Mouse (Mus musculus) kidney, adult 2 months (tissue): ENCODE data around the gene Itgb5. TPM values are rescaled to one million over a fixed set of nuclear protein-coding genes. Genes with fewer than 3 reads are reported as not detected.

Experiments used
- DNase-seq: peaks from one replicate; pipeline ENCODE4 v3.0.0; 2021
- H3K27ac ChIP-seq: fragments of 200-500 bp; 2 replicates; pipeline ENCODE4 v1.5.1; 2012; ENCODE audit warnings: low read depth, low read length, control low read depth, inconsistent platforms; ENCODE audit not compliant: insufficient read depth
- H3K27me3 ChIP-seq: fragments of 200-500 bp; replicated peaks from 2 replicates; pipeline ENCODE4 v1.6.1; 2012; ENCODE audit warnings: mild to moderate bottlenecking, moderate library complexity, low read length, inconsistent platforms; ENCODE audit not compliant: control insufficient read depth, insufficient read depth
- H3K36me3 ChIP-seq: fragments of 200-500 bp; 2 replicates; pipeline ENCODE4 v1.6.1; 2012; ENCODE audit warnings: mild to moderate bottlenecking, moderate library complexity, low read length, inconsistent platforms; ENCODE audit not compliant: control insufficient read depth, insufficient read depth
- H3K4me1 ChIP-seq: fragments of 200-500 bp; 2 replicates; pipeline ENCODE4 v1.6.1; 2011; ENCODE audit warnings: low read length; ENCODE audit not compliant: control insufficient read depth, insufficient read depth
- H3K4me3 ChIP-seq: fragments of 200-500 bp; 2 replicates; pipeline ENCODE4 v1.5.1; 2011; ENCODE audit warnings: mild to moderate bottlenecking, low read depth, low read length, control low read depth; ENCODE audit not compliant: insufficient read depth
- CTCF ChIP-seq: fragments of 200-500 bp; conservative IDR thresholded peaks from 2 replicates; pipeline ENCODE4 v1.5.1; 2011; ENCODE audit warnings: low read depth, mild to moderate bottlenecking, control low read depth, low read length, moderate library complexity, mixed read lengths; ENCODE audit not compliant: insufficient read depth, insufficient read length
- POLR2A ChIP-seq: fragments of 200-500 bp; IDR thresholded peaks from one replicate; pipeline ENCODE4 v1.6.1; 2011; ENCODE audit warnings: low read depth, low read length, control low read depth
- WGBS: fragments of 180-500 bp; shearing (Covaris S2); methylation state at CpG from one replicate; pipeline ENCODE4 v1.1.7; 2018; 5-methylcytosine and 5-hydroxymethylcytosine counted together
- polyA plus RNA-seq: library from polyadenylated mRNA; depleted of rRNA; stranded (reverse); fragments of >200 nt; gene quantifications from 2 replicates; pipeline ENCODE4 v1.2.3, GENCODE M21; 2012

The Itgb5 gene
- polyA plus RNA-seq, 1 experiment, result 145 TPM

- H3K4me1 ChIP-seq, result peaks cover 12% of the 10 kb centered on the region
- peak; percentile 64 for DNase-seq
- no peak for TF ChIP-seq CTCF
- TF ChIP-seq POLR2A, result no peak
- no peaks in the 10 kb centered on the region for H3K27me3 ChIP-seq
- peak overlapping the region; percentile 78 for H3K4me3 ChIP-seq
- H3K27ac ChIP-seq, result peak overlapping the region; percentile 8; the same call in 1 of the 2 replicates
- no peaks in the 10 kb centered on the region for H3K36me3 ChIP-seq
- WGBS, result 6% methylated on average over 15 of the region's 15 CpGs
These were observed 136.5 kb downstream of the Itgb5 start for GRCm38 (mm10) chr16:33965878-33966537.

- 1% methylated on average over 44 of the region's 44 CpGs for WGBS
- H3K4me3 ChIP-seq, result peak within 1 kb of the TSS; percentile 78
- H3K4me1 ChIP-seq, result peaks cover 12% of the 10 kb centered on the region
- peak; percentile 83 for DNase-seq
- TF ChIP-seq CTCF, result no peak
- no peak for TF ChIP-seq POLR2A
- no peaks in the 10 kb centered on the region for H3K36me3 ChIP-seq
- H3K27ac ChIP-seq, result peak within 1 kb of the TSS; percentile 8; the same call in 1 of the 2 replicates
- H3K27me3 ChIP-seq, result no peaks in the 10 kb centered on the region
These were observed 137.2 kb downstream of the Itgb5 start, which contains the start of gene Umps for GRCm38 (mm10) chr16:33966538-33967282. Umps (minus strand) TSS chr16:33967038.

DNA sequence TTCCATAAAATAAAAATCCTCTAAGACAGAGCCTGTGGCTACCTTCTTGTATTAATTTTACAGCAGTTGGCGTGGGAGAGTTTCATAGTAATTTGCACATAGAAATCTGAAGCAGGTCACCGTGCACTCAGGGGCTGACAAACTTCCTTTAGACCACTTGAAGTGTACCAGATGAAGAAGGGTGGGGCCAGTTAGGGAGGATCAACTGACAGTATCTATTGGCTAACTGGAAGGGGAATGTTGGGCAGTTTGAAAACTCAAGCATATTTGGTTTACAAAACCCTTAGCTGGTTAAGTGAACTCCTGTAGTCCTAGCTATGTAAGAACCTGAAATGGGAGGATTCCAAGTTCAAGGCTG is 137.8 kb downstream of the Itgb5 start:
- 38% methylated on average over 2 of the region's 2 CpGs for WGBS
- no peak for TF ChIP-seq CTCF
- no peak for TF ChIP-seq POLR2A
- Histone ChIP-seq H3K4me1 (peaks cover 12% of the 10 kb centered on the region), H3K27ac (no peak overlapping the region), H3K27me3 (no peaks in the 10 kb centered on the region), H3K36me3 (no peaks in the 10 kb centered on the region), H3K4me3 (peak overlapping the region; percentile 21; the same call in 1 of the 2 replicates)
- DNase-seq, result no peak

- Histone ChIP-seq H3K36me3 (no peaks in the 10 kb centered on the region), H3K4me3 (no peak overlapping the region), H3K27ac (no peak overlapping the region), H3K27me3 (no peaks in the 10 kb centered on the region), H3K4me1 (no peaks in the 10 kb centered on the region)
- DNase-seq, result no peak
- 58% methylated on average over 2 of the region's 2 CpGs for WGBS
- TF ChIP-seq POLR2A (no peak), CTCF (no peak)
These were observed 150.4 kb downstream of the Itgb5 start for GRCm38 (mm10) chr16:33979855-33980254.

- TF ChIP-seq CTCF, result no peak
- TF ChIP-seq POLR2A, result no peak
- H3K4me1 ChIP-seq, result no peaks in the 10 kb centered on the region
- no peak for DNase-seq
- H3K36me3 ChIP-seq, result no peaks in the 10 kb centered on the region
- no peak overlapping the region for H3K27ac ChIP-seq
- WGBS, result 99% methylated on average over 6 of the region's 6 CpGs
- H3K27me3 ChIP-seq, result no peaks in the 10 kb centered on the region
- no peak overlapping the region for H3K4me3 ChIP-seq
These were observed 154.2 kb downstream of the Itgb5 start for GRCm38 (mm10) chr16:33983712-33984111.

GRCm38 (mm10) chr16:33985372-33985771 is 155.9 kb downstream of the Itgb5 start:
- Histone ChIP-seq H3K4me3 (no peak overlapping the region), H3K4me1 (no peaks in the 10 kb centered on the region; the same call in 1 of the 2 replicates), H3K27me3 (no peaks in the 10 kb centered on the region), H3K36me3 (no peaks in the 10 kb centered on the region), H3K27ac (no peak overlapping the region)
- TF ChIP-seq CTCF (no peak), POLR2A (no peak)
- 85% methylated on average over 6 of the region's 6 CpGs for WGBS
- no peak for DNase-seq

DNA sequence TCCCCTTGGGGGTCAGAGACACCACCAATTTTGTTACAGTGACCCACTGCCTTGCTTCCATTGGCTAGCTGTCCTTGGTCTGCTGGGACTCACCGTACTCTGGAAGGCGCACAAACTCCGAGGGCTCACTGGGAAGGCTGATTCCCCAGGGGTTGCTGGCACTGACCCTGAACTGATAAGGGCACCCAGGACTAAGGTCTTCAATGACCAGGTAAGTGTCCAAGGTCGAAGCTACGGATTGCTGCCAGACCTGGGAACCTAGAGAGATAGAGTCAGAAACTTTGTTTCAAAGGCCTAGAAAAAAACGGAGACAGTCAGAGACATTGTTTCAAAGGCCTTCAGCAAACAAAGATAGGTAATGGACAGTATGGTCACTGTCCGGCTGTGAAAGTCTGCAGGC is 157.5 kb downstream of the Itgb5 start:
- 81% methylated on average over 7 of the region's 7 CpGs for whole genome bisulfite sequencing
- no peak overlapping the region for H3K4me3 ChIP-seq
- H3K36me3 ChIP-seq, result no peaks in the 10 kb centered on the region
- H3K27me3 ChIP-seq, result no peaks in the 10 kb centered on the region
- no peak for TF ChIP-seq CTCF
- TF ChIP-seq POLR2A, result no peak
- no peaks in the 10 kb centered on the region; the same call in 1 of the 2 replicates for H3K4me1 ChIP-seq
- no peak for DNase-seq
- no peak overlapping the region for H3K27ac ChIP-seq
